Mouse (Mus musculus) brain, embryonic 14.5 days (tissue): ENCODE results near the gene Svs2.

ENCODE experiments used
- CTCF ChIP-seq: fragments of 200-500 bp; IDR thresholded peaks from 2 replicates; pipeline ENCODE4 v1.5.1; 2012; ENCODE audit warnings: inconsistent platforms, mild to moderate bottlenecking, moderate library complexity, borderline replicate concordance; ENCODE audit not compliant: insufficient read depth, insufficient read length; ENCODE audit errors: extremely low read depth
- POLR2A ChIP-seq: fragments of 200-500 bp; IDR thresholded peaks from 2 replicates; pipeline ENCODE4 v1.6.1; 2012; ENCODE audit warnings: mild to moderate bottlenecking, inconsistent platforms, borderline replicate concordance; ENCODE audit not compliant: poor library complexity, insufficient read depth, insufficient read length, severe bottlenecking; ENCODE audit errors: extremely low read depth

GRCm38 (mm10) chr2:164232671-164233070 is 5.6 kb downstream of the Svs2 start:
- TF ChIP-seq CTCF (no peak), POLR2A (no peak)
